In the genomic region with DNA sequence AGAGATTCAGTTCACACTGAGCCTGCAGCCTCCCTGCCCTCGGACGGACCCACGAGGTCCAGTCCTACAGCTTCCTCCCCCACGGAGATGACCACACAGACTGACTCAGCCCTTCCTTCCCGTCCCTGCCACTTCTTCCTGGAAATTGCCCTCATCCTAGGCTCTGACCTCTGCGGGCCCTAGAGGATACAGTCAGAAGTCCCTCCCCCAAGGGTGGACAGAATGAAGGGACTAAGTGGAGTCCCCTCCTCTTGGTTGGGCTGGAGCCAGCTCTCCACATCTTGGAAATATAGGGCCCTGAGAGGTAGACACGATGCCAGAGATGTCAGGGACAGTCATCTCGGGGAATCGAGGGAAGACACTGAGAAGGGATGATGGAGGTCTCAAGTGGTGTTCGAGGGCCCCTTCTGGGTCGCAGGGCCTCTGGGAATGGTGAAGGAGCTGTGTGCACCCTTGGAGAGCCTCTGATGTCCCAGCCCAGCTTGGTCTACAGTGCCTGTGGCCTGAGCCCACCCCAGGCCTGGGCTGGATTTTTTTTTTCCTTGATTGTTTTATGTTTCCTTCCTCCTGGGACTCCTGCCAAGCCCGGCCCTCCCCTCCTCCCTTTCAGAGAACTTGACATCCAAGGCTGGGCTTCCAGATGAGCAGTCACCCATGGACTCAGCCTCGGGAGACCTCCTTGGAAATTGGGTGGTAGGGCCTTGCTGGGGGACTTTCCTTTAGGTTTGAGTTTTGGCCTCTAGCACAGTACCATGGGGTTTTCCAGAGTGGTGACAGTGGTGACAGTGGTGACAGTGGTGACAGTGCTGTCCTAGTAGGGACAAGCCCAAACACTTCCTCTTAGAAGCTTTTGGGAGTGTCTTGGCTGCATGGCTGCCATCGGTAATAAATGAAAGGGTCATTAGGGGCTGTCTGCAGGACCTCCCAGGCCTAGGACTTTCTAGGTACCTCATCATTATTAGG, we compare ENCODE assay signal across 9 mouse cellular contexts. TPM values are rescaled to one million over a fixed set of nuclear protein-coding genes. Genes with fewer than 3 reads are reported as not detected.
DNase-seq lines count a peak whose midpoint lies in the region; ATAC-seq and TF ChIP-seq lines count a peak whose summit lies in the region.
"Had no signal": no experiment of that assay in that cellular context is flagged by ENCODE, and none has a peak within 500 bp of the region (broad histone marks: within the 10 kb centered on the region; RNA-seq: fewer than 3 reads in every experiment).

No protein-coding gene starts in this region.

- DNase-seq in right cerebral cortex, postnatal 4 days: peak; percentile 29
- no peak for DNase-seq in right cerebral cortex, postnatal 25 days
- no peak for DNase-seq in heart, embryonic 10.5 days (ENCODE audit: low spot score)
- DNase-seq in kidney, postnatal 0 days (ENCODE audit: low spot score): peak; percentile 92
- no peak for DNase-seq in left cerebral cortex, postnatal 25 days (ENCODE audit: low spot score in 2 of 2)
- DNase-seq in left cerebral cortex, adult 2 months (ENCODE audit: extremely low spot score in 1 of 2, low spot score in 2 of 2): no peak

- no peaks in the 10 kb centered on the region for H3K79me2 ChIP-seq in macrophage (ENCODE audit: inconsistent target)

- H3K27me3 ChIP-seq in heart, embryonic 10.5 days (ENCODE audit: insufficient read depth, poor library complexity, severe bottlenecking): peaks cover 9% of the 10 kb centered on the region; the same call in 1 of the 2 replicates
- H3K27me3 ChIP-seq in kidney, postnatal 0 days (ENCODE audit: insufficient read depth, low read length): no peaks in the 10 kb centered on the region
- no peaks in the 10 kb centered on the region for H3K27me3 ChIP-seq in midbrain, embryonic 16.5 days (ENCODE audit: control insufficient read depth, insufficient read depth, low read depth, low read length)
- H3K27me3 ChIP-seq: hindbrain, embryonic 15.5 days had no signal

- H3K4me1 ChIP-seq in heart, embryonic 10.5 days: peaks cover 43% of the 10 kb centered on the region
- peaks cover 46% of the 10 kb centered on the region for H3K4me1 ChIP-seq in kidney, postnatal 0 days (replicated peaks; ENCODE audit: insufficient read depth, low read length)
- peaks cover 9% of the 10 kb centered on the region for H3K4me1 ChIP-seq in midbrain, embryonic 16.5 days (ENCODE audit: control insufficient read depth, insufficient read depth, low read length)

- H3K27ac ChIP-seq in heart, embryonic 10.5 days: peak overlapping the region; percentile 64
- H3K27ac ChIP-seq in kidney, postnatal 0 days: peak overlapping the region; percentile 89
- H3K27ac ChIP-seq in macrophage: peak overlapping the region; percentile 52
- no peak overlapping the region for H3K27ac ChIP-seq in left cerebral cortex, adult 2 months
- H3K27ac ChIP-seq in midbrain, embryonic 16.5 days (ENCODE audit: low read length): no peak overlapping the region
- H3K27ac ChIP-seq: hindbrain, embryonic 15.5 days had no signal

- H3K36me3 ChIP-seq in heart, embryonic 10.5 days: no peaks in the 10 kb centered on the region
- H3K36me3 ChIP-seq in kidney, postnatal 0 days (ENCODE audit: insufficient read depth, low read length): no peaks in the 10 kb centered on the region
- H3K36me3 ChIP-seq in macrophage (ENCODE audit: inconsistent target): no peaks in the 10 kb centered on the region
- no peaks in the 10 kb centered on the region for H3K36me3 ChIP-seq in midbrain, embryonic 16.5 days (ENCODE audit: control insufficient read depth, insufficient read depth, low read length)
- H3K36me3 ChIP-seq: hindbrain, embryonic 15.5 days had no signal

- intact Hi-C loops in left cerebral cortex, postnatal 25 days (cut with DNase I): no loop called here
- intact Hi-C loops in left cerebral cortex, adult 2 months (cut with DNase I): no loop called here

- no peaks in the 10 kb centered on the region for H3K9me3 ChIP-seq in heart, embryonic 10.5 days
- no peaks in the 10 kb centered on the region for H3K9me3 ChIP-seq in kidney, postnatal 0 days (replicated peaks; ENCODE audit: low read length)
- no peaks in the 10 kb centered on the region for H3K9me3 ChIP-seq in midbrain, embryonic 16.5 days (replicated peaks; ENCODE audit: control insufficient read depth, low read length, poor library complexity, severe bottlenecking)
- H3K9me3 ChIP-seq: hindbrain, embryonic 15.5 days had no signal

- TF ChIP-seq CTCF in kidney, postnatal 0 days (IDR thresholded peaks at IDR 0.05; ENCODE audit: low read depth): no peak
- no peak for TF ChIP-seq CTCF in left cerebral cortex, adult 2 months (IDR thresholded peaks at IDR 0.05)

- ATAC-seq in kidney, postnatal 0 days (replicated peaks; ENCODE audit: low FRiP score, low read depth): peak; percentile 59
- ATAC-seq in midbrain, embryonic 16.5 days: no peak

- 0 out of 2 replicates have a peak overlapping the region, but pooled peaks have one; percentile 9 for H3K4me2 ChIP-seq in kidney, postnatal 0 days (ENCODE audit: low read length)
- H3K4me2 ChIP-seq in midbrain, embryonic 16.5 days (ENCODE audit: low read length): no peak overlapping the region
- H3K4me2 ChIP-seq: hindbrain, embryonic 15.5 days had no signal

- no peak overlapping the region for H3K4me3 ChIP-seq in heart, embryonic 10.5 days
- H3K4me3 ChIP-seq in kidney, postnatal 0 days (replicated peaks; ENCODE audit: low read depth, low read length): no peak overlapping the region
- H3K4me3 ChIP-seq in macrophage (ENCODE audit: inconsistent target): no peak overlapping the region
- no peak overlapping the region for H3K4me3 ChIP-seq in left cerebral cortex, adult 2 months
- no peak overlapping the region for H3K4me3 ChIP-seq in midbrain, embryonic 16.5 days (ENCODE audit: low read depth, low read length)
- H3K4me3 ChIP-seq: hindbrain, embryonic 15.5 days had no signal

- WGBS in heart, embryonic 10.5 days: 58% methylated on average over 14 of the region's 14 CpGs
- 17% methylated on average over 14 of the region's 14 CpGs for whole genome bisulfite sequencing in kidney, postnatal 0 days
- WGBS in macrophage (ENCODE audit: missing documents): 44% methylated on average over 14 of the region's 14 CpGs
- WGBS in midbrain, embryonic 16.5 days: 71% methylated on average over 14 of the region's 14 CpGs

- 0 out of 2 replicates have a peak overlapping the region, but pooled peaks have one; percentile 9 for H3K9ac ChIP-seq in kidney, postnatal 0 days (ENCODE audit: low read depth, low read length)
- H3K9ac ChIP-seq in midbrain, embryonic 16.5 days (ENCODE audit: low read depth, low read length): no peak overlapping the region
- H3K9ac ChIP-seq: hindbrain, embryonic 15.5 days had no signal

RNA-seq across cellular contexts. Expression of gene Cdc42ep2, which starts 5.3 kb away (rescaled TPM):
- polyA plus RNA-seq in heart, embryonic 10.5 days (2016; fragmentation: Nextera tagmentation; extraction: Ambion mirVana): 5.9 and 7.4 TPM in 2 replicates
- polyA plus RNA-seq in kidney, postnatal 0 days (2015; fragmentation: Nextera tagmentation; extraction: Ambion mirVana): 13.2 and 14.2 TPM in 2 replicates
- 10 to 100 TPM in 18 of 26 experiments, 1 to 10 TPM in 8; 1.4 to 54.4 (median 20.2) TPM for total RNA-seq in macrophage (2018; cell fraction: chromatin; rRNA removed)
- total RNA-seq in macrophage (2018; cell fraction: cytosol; rRNA removed): 10 to 100 TPM in 15 of 26 experiments, 1 to 10 TPM in 11; 2.5 to 82.6 (median 12.6) TPM
- total RNA-seq in macrophage (2018; cell fraction: nucleus; rRNA removed): 10 to 100 TPM in 18 of 26 experiments, 1 to 10 TPM in 8; 2.4 to 66.7 (median 20.1) TPM
- 1.2 to 3.4 TPM (median 1.7 TPM) in 3 replicates for polyA plus RNA-seq in macrophage (2018)
- total RNA-seq in left cerebral cortex, postnatal 25 days (2021): 1 to 10 TPM; 6.2 to 6.6 TPM
- total RNA-seq in left cerebral cortex, adult 2 months (2021): 1 to 10 TPM; 4.7 to 4.9 TPM
- polyA plus RNA-seq in midbrain, embryonic 16.5 days (2015; fragmentation: Nextera tagmentation; extraction: Ambion mirVana): 16.0 and 20.4 TPM in 2 replicates

RNA-seq across cellular contexts. Expression of gene Dpf2, which starts 17.1 kb away (rescaled TPM):
- 134 and 150 TPM in 2 replicates for polyA plus RNA-seq in heart, embryonic 10.5 days (2016; fragmentation: Nextera tagmentation; extraction: Ambion mirVana)
- 108 and 109 TPM in 2 replicates for polyA plus RNA-seq in kidney, postnatal 0 days (2015; fragmentation: Nextera tagmentation; extraction: Ambion mirVana)
- total RNA-seq in macrophage (2018; cell fraction: chromatin; rRNA removed): 100 to 1,000 TPM; 120 to 363 (median 230) TPM
- total RNA-seq in macrophage (2018; cell fraction: cytosol; rRNA removed): 10 to 100 TPM; 47.8 to 94.3 (median 66.1) TPM
- total RNA-seq in macrophage (2018; cell fraction: nucleus; rRNA removed): 100 to 1,000 TPM in 25 of 26 experiments, 10 to 100 TPM in 1; 95.7 to 252 (median 134) TPM
- polyA plus RNA-seq in macrophage (2018): 53.9 to 215 TPM (median 57.4 TPM) in 3 replicates
- 10 to 100 TPM; 84.1 to 96.1 TPM for total RNA-seq in left cerebral cortex, postnatal 25 days (2021)
- 100 to 1,000 TPM in 1 of 2 experiments, 10 to 100 TPM in 1; 94.8 to 100 TPM for total RNA-seq in left cerebral cortex, adult 2 months (2021)
- 105 and 121 TPM in 2 replicates for polyA plus RNA-seq in midbrain, embryonic 16.5 days (2015; fragmentation: Nextera tagmentation; extraction: Ambion mirVana)

RNA-seq across cellular contexts. Expression of gene Pola2, which starts 34.1 kb away (rescaled TPM):
- 70.0 and 80.7 TPM in 2 replicates for polyA plus RNA-seq in heart, embryonic 10.5 days (2016; fragmentation: Nextera tagmentation; extraction: Ambion mirVana)
- 39.8 and 40.6 TPM in 2 replicates for polyA plus RNA-seq in kidney, postnatal 0 days (2015; fragmentation: Nextera tagmentation; extraction: Ambion mirVana)
- total RNA-seq in macrophage (2018; cell fraction: chromatin; rRNA removed): 10 to 100 TPM; 40.0 to 87.8 (median 68.5) TPM
- total RNA-seq in macrophage (2018; cell fraction: cytosol; rRNA removed): 10 to 100 TPM in 24 of 26 experiments, 1 to 10 TPM in 2; 8.9 to 16.9 (median 13.9) TPM
- 10 to 100 TPM; 25.2 to 94.1 (median 39.9) TPM for total RNA-seq in macrophage (2018; cell fraction: nucleus; rRNA removed)
- polyA plus RNA-seq in macrophage (2018): 14.2 to 24.9 TPM (median 20.1 TPM) in 3 replicates
- total RNA-seq in left cerebral cortex, postnatal 25 days (2021): 1 to 10 TPM; 3.8 to 5.6 TPM
- 1 to 10 TPM; 5.0 to 6.4 TPM for total RNA-seq in left cerebral cortex, adult 2 months (2021)
- polyA plus RNA-seq in midbrain, embryonic 16.5 days (2015; fragmentation: Nextera tagmentation; extraction: Ambion mirVana): 19.4 and 22.4 TPM in 2 replicates

RNA-seq across cellular contexts. Expression of gene Tigd3, which starts 36.0 kb away (rescaled TPM):
- 2.4 and 2.9 TPM in 2 replicates for polyA plus RNA-seq in heart, embryonic 10.5 days (2016; fragmentation: Nextera tagmentation; extraction: Ambion mirVana)
- 2.9 and 3.6 TPM in 2 replicates for polyA plus RNA-seq in kidney, postnatal 0 days (2015; fragmentation: Nextera tagmentation; extraction: Ambion mirVana)
- total RNA-seq in macrophage (2018; cell fraction: chromatin; rRNA removed): 1 to 10 TPM; 1.4 to 4.4 (median 2.5) TPM
- under 1 TPM in 24 of 26 experiments, not detected in 2; 0.07 to 0.34 (median 0.16) TPM for total RNA-seq in macrophage (2018; cell fraction: cytosol; rRNA removed)
- 1 to 10 TPM in 25 of 26 experiments, under 1 TPM in 1; 0.81 to 6.3 (median 2.3) TPM for total RNA-seq in macrophage (2018; cell fraction: nucleus; rRNA removed)
- polyA plus RNA-seq in macrophage (2018): 0.16 to 0.59 TPM (median 0.16 TPM) in 3 replicates
- total RNA-seq in left cerebral cortex, postnatal 25 days (2021): 1 to 10 TPM; 4.5 to 5.5 TPM
- total RNA-seq in left cerebral cortex, adult 2 months (2021): 1 to 10 TPM; 4.3 to 4.7 TPM
- 13.4 and 14.6 TPM in 2 replicates for polyA plus RNA-seq in midbrain, embryonic 16.5 days (2015; fragmentation: Nextera tagmentation; extraction: Ambion mirVana)

RNA-seq across cellular contexts. Expression of gene Slc25a45, which starts 52.3 kb away (rescaled TPM):
- polyA plus RNA-seq in heart, embryonic 10.5 days (2016; fragmentation: Nextera tagmentation; extraction: Ambion mirVana): 2.1 and 2.5 TPM in 2 replicates
- polyA plus RNA-seq in kidney, postnatal 0 days (2015; fragmentation: Nextera tagmentation; extraction: Ambion mirVana): 19.9 and 24.5 TPM in 2 replicates
- total RNA-seq in macrophage (2018; cell fraction: chromatin; rRNA removed): 100 to 1,000 TPM in 13 of 26 experiments, 10 to 100 TPM in 11, 1 to 10 TPM in 2; 8.2 to 252 (median 93.8) TPM
- total RNA-seq in macrophage (2018; cell fraction: cytosol; rRNA removed): 10 to 100 TPM; 23.1 to 86.6 (median 55.7) TPM
- 100 to 1,000 TPM in 15 of 26 experiments, 10 to 100 TPM in 11; 18.0 to 263 (median 107) TPM for total RNA-seq in macrophage (2018; cell fraction: nucleus; rRNA removed)
- polyA plus RNA-seq in macrophage (2018): 44.6 to 74.8 TPM (median 53.2 TPM) in 3 replicates
- 1 to 10 TPM; 2.5 to 3.0 TPM for total RNA-seq in left cerebral cortex, postnatal 25 days (2021)
- 1 to 10 TPM; 2.5 to 2.7 TPM for total RNA-seq in left cerebral cortex, adult 2 months (2021)
- 2.0 and 2.2 TPM in 2 replicates for polyA plus RNA-seq in midbrain, embryonic 16.5 days (2015; fragmentation: Nextera tagmentation; extraction: Ambion mirVana)

Comparison
In these comparisons a context has a peak if more than half of its experiments do, and no peak if none do; other contexts are left out.
1. DNase-seq: peak in right cerebral cortex, postnatal 4 days (single experiment) and kidney, postnatal 0 days (single experiment); none in right cerebral cortex, postnatal 25 days (single experiment), heart, embryonic 10.5 days (single experiment), left cerebral cortex, postnatal 25 days (0 of 2) and left cerebral cortex, adult 2 months (0 of 2).
2. H3K27ac ChIP-seq: peak in heart, embryonic 10.5 days (single experiment), kidney, postnatal 0 days (single experiment) and macrophage (single experiment); none in left cerebral cortex, adult 2 months (single experiment) and midbrain, embryonic 16.5 days (single experiment).